Mouse (Mus musculus) layer of hippocampus, adult 9-11 months (tissue): ENCODE measurements around the gene Mvb12b.

Source experiments
- DNase-seq: peaks from one replicate; pipeline ENCODE4 v3.0.0; 2022

Mvb12b gene

DNA sequence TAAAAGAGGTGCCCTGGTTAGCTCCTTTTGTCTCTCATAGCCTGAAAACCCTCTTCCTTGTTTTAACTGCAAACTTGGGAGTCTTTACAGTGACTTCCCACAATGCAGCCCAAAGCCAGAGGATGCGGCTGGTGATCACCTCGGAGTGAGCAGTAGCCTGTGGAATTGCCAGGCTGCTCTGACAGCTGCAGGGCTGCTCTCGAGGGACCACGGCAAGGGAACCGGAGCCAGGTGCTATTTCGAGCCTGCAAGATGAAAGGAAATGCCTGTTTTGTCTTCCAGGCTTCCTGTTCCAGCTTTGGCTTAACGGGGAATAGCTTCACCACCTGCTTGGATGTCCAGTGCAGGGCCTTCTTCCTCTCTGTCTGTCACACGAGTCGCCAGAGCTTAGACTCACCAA, 115.3 kb downstream of the Mvb12b start:
- DNase-seq, result no peak

DNA sequence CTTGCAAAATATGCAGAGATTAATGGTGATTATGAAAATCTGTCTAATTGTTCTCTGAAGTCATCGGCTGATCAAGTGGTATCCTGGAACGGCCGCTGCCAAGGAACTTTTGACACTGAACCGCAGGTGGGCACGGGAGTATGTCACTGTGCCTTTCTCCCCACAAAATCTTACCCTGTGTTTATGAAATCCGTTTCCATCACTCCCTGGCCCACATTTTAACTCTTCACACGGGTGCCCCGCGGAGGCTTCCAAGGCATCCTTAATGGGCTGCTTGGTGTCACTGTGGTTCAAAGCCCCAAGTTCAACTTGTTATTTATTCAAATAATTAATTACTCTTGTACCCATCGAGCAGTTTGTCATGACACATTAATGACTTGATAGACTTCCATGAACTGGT, 116.4 kb downstream of the Mvb12b start:
- DNase-seq, result no peak

DNA sequence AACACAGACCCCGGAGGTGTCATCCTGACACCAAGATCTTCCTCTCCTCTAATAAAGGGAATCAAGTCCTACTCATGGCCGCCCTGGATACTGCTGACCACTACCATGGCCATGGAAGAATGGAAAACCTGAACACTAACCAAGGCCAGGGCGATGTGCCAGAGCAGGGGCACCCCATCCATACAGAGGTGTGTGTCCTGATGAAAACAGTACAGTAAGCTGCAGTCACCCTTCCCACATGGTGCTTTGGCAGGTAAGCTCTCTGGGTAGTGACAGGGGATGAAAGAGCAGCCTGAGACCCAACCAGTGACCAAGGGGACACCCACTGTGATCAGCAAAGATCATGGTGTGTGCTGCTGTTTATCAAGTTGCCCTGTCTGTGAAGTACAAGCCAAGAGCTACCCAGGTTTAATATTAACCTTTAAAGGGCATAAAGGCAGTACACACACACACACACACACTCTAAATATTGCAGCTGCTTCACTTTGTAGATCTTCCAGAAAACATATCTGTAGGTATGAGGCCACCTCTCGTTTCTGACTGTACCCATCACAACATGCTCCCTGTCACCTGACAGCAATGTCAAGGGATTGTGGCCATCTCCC, 117.1 kb downstream of the Mvb12b start:
- DNase-seq, result no peak

DNA sequence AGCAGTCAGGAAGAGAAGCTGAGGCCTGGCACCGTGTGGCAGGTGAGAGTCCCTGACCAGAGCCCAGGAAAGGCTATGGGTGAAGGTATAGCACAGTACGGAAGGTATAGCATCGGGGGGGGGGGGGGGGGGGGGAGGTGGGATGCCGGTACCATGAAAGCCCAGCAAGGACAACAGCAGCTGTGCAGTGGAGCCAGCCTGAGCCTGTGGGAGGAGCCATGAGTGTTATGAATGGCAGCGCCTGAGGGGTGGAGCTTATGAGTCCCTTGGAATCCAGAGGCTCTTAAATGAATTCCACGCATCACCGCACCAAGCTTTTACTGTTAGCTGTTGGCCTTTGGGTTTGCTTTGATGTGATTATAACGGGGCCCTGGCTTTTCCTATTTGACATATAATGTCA, 123.3 kb downstream of the Mvb12b start:
- DNase-seq, result no peak

DNA sequence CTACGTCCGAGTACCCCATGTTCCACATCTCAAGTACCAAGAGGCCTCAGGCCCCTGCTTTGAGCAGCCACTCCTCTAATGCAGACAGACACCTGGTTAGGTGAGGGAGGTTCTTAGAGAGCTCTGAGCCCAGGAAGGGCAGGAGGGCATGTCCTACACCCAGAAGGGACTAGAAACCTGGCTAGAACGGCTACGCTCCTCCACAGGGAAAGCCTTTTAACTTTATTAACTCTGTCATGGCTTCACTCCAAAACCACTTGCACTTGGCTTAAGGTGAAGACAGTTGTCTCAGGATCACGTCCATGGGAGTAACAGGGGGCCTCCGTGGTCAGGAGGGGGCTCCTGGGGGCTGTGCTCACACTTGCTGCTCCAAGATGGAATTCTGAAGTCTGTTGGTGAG, 125.5 kb downstream of the Mvb12b start:
- no peak for DNase-seq

DNA sequence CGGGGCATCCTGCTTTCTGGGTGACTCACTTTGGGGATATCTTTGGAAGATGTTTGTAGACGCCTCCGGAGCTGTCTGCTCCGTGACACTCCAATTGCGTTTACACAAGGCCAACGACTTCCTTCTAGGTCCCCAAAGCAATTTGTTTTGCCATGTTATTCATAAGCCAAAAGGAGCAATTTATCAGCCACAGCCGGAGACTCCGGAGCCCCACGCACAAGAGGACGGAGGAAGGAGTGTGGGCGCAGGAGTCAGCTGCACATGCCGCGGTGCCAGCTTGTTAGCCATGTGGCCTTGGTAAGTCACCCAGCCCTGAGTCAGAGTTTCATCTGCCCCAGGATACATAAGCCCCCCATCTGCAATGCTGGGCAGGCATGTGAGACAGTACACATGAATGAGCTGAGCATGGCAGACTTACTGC, 127.2 kb downstream of the Mvb12b start:
- peak; percentile 82 for DNase-seq

DNA sequence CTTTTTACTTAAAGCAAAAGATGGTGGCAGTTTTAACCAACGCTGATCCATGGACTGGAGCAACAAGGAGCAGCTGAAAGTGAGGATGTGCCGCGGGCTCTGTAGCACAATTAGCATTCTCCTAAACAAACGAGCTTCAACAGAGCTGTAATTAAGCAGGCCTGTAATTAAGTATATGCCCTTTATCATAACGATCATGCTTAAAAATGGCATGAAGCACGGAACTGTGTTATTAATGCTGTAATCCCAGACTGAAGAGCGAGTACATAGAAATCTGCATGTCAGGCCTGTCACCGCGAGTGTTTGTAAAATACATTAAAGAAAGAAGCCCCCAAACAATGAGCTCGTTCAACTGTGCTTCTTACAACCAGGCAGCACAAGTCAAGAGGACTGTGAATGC, 128.3 kb downstream of the Mvb12b start:
- DNase-seq, result no peak

DNA sequence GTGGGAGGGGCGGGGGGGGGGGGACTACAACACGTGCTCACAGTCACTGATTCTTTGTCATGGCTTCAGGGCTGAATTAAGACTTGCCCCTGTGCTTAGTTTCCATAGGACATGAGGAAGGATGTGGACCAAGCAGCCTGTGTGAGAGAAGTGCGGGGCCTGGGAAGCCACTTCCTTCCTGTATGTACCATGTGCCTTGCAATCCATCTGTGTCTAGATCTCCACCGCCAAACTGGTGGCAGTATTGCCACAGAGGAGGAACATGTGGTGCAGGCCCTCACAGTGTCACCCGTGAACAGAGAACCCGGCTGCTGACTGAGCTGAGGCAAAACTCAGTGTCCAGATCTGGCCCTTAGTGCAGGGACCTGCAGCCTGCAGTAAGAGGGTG, 132.1 kb downstream of the Mvb12b start:
- peak; percentile 88 for DNase-seq

DNA sequence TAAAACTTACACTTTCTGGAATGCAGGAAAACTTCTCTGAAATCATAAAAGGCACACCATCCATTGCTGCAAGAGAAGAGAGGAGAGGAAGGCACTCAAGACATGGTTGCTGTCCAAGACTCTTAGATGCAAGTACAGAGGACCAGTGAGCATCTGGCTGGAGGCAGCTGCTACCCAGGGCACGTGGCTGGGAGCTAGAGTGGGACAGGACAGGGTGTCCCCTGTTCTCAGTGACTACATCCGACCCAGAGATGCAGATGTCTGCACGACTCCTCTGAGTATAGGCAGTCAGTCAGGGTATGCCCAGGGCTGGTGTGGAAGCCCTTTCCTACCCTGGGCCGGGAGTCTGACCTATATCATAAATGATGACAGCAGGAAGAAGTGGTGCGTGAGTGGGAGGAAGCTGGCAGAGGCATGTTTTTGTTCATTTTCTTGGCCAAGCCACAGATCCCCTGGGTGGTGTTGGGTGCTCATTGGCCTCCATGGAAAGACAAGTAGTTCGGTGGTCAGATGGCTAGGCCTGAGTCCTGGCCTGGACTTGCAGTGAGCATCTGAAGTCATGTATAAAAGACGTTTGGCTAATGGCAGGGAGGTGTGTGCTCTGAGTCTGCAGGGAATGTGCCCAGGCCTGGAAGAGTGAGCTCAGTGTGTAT, 132.6 kb downstream of the Mvb12b start:
- DNase-seq, result peak; percentile 38

DNA sequence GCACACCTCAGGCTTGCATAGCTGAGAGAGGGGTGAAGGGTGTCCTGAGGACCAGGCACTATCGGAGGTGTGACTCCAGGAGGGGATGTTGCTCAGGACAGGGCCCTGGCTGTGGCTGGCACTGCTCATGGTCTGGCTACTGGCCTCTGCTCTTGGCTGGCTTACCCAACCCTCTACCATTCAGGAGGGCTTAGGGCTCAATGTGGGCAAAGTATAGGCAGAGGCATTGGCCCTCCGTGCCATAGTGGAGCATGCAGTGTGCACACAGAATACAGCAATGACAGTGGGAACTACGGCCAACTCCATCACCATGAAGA, 133.5 kb downstream of the Mvb12b start:
- no peak for DNase-seq

DNA sequence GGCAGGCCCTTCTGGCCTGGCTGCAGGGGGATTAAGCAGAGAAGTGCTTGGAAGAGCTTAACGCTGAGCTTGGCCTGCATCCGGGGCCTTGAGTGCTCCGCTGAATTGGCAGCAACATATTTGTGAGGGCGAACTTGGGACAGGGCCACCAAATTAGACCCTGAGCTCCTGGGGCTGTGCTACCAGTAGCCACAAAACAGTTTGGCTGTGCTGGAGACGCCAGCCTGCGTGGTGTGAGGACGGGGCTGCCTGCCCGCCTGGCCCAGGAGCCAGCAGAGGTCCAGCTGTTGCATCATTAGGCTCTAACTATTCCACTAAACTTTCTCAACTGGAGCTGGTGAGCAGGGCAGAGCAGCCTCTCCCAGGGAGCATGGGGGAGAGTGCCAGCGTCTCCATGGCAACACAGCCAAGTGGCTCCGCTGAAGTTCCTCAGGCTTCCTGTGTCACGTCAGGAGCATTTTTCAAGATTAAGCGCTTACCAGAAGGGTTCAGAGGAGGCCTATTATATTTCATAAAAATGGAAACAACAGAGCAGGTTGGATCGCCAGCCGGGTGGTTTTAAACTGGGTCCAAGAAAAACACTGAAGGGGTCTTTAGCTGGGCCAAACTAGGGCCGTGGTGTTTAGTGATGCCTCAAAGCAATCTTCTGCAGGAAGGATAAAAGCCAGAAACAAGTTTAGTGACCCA, 134.0 kb downstream of the Mvb12b start:
- DNase-seq, result peak; percentile 83

DNA sequence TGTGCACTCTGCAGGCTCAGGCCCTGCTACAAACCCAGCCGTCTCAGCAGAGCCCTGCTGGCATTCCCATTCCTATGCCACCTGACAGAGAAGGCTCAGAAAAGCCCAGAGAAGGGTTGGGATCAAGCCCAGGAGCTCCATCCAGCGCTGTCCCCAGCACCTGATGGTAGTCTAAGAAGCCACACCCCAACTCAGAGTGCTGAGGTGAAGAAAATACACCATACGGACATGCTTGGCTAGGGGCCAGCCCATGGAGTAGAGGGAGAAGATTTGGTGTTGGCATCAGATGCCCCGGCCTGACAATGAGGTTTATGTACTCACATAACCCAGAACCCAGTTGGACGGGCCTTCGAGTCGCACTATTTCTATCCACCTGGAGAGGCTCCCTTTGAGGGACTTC, 137.1 kb downstream of the Mvb12b start:
- DNase-seq, result no peak

DNA sequence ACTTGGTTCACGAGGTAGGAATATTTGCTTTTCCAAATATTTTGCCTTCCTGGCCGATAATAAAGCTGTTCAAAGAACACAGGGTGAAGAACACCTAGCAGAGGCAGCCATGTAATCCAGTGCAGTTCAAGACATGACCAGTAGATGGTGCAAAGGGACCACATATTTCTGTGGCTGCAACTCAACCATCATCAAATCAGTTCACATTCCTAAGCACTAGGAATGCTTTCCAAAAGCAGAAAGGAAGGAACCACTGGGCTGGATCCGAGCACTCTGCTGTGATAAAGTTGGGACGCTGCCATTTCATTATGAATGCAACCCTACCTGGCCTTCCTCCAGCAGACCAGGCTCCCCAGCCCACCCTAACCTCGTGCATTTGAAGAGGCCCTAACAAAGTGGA, 141.3 kb downstream of the Mvb12b start:
- DNase-seq, result peak; percentile 75

DNA sequence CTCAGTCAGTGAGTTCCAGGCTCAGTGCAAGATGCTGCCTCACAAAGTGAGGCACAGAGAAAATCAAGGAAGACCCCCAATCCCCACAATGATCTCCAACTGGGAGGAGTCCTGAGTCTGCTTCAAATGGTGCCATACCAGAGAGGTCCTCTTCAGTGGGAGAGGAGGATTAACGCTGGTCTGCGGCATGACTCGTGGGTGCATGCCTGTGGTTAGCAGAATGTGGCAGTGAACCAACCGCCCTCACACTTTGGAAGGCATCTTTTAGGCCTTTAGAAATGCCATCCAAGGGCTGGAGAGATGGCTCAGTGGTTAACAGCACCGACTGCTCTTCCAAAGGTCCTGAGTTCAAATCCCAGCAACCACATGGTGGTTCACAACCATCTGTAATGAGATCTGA, 142.0 kb downstream of the Mvb12b start:
- DNase-seq, result no peak

DNA sequence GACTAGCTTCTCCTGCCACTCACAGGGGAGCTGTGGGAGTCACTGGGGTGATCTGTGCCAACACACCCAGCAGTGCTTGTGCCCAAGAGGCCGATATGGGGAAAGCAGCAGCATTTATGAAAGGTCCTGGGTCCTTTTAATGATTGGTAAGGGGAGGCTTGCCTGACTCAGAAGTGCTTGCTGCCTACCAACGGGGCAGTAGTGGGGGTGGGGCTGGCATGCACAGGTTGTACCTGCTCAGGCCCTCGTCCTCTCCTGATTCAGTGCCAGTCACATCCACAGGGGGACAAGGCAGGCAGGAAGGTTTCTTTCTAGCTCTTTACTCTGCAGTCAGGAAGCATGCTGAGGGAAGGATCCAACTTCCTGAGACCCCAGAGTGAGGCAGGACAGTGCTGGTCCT, 150.6 kb downstream of the Mvb12b start:
- DNase-seq, result no peak

DNA sequence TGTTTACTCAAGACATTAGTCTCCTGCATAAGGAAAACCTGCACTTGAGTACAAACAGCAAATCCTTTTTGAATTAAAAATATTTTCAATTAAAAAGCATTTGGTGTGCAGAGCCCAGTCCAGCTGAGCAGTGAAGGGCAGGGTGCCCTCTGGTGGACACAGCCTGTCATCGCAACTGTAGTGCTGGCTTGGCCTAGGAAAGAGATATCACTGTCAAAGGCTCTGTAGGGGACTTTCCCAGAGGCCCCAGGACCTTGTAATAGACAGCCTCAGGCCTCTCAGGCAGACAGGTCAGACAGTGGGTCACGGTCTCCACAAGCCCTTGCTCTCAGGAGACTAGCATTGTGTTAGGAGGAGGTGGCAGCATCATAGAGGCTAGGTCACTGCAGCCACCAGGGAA, 151.0 kb downstream of the Mvb12b start:
- DNase-seq, result peak; percentile 61

DNA sequence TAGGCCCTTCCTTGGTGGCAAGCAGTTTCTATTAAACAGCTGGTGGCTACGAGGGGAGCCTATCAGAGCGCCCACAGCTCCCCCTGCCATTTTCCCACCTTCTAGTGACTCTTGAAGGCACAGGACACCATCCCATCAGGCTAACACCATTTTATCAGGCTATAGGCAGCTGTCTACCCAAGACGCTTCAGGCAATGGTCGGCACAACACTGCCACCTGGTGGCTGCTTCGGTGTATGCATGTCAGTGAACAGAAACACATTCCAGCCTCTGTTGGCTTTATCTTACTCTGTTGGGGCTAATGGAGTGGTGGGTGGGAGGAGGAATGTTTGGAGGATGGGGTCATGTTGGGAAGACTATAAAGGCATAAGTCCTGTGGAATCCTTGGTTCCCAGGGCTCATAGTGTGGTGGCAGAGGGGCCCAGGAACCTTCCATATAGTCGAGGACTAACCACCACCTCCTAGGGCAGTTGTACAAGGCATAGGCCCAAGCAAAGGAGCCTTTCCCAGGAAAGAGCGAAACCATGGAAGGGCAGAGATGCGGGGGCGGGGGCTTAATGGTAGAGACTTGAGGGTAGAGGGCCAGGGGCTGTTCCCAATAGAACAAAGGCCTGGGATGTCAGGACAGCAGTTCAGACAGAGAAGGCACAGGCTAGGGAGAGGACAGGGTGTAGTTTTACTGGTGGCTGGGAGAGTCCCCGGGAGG, 152.8 kb downstream of the Mvb12b start:
- DNase-seq, result peak; percentile 62

DNA sequence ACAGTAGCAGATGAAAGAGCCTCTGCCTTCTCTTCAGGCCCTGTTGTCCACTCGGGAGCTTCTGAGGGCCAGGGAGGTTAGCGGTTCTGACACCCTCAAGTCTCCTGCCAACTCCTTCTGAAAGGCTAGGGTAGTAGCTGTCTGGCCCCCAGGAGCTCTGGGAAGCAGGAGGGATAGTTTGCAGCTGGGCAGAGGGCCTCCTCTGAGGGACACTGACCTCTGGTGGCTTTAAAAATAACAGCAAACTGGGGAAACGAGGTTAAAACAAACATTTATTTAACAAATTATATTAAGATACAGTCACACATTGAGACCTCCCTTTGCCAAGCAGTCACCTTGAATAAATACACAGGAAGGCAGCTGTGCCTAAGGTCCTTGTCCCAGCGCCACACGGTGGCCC, 158.0 kb downstream of the Mvb12b start:
- no peak for DNase-seq

DNA sequence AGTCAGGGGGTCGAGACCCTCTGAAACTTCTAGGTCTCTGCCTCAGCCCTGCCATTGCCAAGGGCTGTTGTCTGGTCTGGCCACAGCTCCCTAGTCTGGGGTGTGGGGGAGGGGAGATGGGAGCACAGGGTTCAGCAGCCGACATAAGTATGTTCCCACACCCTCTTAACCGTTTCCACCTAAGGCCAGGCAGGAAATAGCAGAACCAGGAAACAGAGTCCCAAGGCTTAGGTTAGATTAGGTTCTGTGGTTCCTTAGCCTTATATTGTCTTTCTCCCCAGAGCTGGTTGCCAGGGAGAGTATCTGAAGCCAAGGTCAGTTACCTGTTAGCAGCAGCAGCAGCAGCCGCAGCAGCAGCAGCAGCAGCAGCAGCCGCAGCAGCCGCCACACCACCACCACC, 160.5 kb downstream of the Mvb12b start:
- no peak for DNase-seq

DNA sequence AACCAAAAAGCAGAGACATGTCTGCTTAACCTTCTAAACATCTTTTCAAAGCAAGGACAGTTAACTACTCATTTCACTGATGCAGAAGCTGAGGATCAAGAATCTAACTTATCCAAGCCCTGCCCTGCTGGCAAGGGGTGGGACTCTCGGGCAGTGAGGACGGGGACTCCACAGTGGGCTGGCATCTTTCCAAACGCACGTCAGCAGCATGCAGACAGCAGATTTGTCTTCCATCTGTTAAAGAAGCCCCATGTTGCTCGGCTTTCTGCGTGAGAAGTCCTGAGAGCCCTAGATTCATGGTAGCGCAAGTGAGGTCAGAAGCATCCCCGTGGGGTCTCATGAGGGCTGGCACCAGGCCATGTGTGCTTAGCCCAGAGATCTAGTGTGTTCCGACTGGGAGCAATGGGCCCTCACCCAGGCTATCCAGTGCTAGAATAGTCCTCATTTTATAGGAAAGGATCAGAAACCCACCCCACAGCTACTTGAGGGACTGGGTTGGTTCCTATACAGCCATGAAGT, 167.3 kb downstream of the Mvb12b start:
- no peak for DNase-seq

DNA sequence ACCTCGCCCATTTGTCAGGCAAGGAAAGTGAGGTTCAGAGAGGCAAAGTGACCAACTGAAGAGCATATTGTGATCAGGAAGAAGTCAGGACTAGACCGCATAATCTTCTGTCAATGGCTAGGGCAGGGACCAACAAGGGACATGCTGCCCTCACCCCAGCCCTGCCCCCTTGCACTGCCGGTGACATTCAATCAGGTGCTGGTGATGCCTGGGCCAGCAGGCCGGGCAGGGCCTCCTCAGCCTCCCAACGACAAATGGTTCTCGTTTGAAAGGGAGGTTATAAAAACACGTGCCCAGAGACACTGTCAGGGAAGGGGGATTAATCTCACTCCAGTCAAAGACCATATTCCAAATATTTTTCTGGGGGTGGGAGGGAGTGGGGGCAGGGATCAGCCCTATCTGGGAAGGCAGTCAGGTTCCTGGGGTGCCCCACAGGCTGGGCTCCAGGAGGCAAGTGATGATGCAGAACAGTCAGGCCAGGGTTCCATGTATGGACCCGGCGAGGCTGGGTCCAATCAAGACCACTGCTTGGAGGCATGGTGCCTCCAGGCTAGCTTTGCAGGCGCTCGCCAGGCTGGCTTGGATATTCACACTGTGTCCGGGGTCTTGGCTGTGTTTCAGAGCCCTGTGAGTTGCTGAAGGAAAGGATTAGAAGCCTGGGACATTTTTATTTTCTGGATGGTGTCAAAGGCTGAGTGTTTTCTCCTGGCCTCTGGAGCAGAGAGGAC, 168.2 kb downstream of the Mvb12b start:
- no peak for DNase-seq

DNA sequence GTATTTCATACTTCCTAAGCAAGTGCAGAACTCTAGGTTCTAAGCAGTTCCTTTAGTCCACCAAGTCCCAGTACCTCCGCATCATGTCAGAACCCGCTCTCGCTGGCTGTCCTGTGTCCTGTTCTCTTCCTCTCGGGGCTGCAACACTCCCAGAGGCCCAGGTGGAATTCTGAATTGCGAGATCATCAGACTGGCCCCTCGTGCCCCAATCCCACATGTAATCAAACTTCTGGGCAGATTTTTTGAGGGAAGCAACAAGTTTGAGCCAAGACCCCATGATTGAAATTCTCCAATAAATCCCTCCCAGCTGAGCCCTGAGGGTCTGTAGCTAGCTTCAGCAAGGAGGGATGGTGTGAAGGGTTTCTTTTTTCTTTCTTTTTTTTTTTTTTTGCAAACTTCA, 169.2 kb downstream of the Mvb12b start:
- DNase-seq, result no peak

DNA sequence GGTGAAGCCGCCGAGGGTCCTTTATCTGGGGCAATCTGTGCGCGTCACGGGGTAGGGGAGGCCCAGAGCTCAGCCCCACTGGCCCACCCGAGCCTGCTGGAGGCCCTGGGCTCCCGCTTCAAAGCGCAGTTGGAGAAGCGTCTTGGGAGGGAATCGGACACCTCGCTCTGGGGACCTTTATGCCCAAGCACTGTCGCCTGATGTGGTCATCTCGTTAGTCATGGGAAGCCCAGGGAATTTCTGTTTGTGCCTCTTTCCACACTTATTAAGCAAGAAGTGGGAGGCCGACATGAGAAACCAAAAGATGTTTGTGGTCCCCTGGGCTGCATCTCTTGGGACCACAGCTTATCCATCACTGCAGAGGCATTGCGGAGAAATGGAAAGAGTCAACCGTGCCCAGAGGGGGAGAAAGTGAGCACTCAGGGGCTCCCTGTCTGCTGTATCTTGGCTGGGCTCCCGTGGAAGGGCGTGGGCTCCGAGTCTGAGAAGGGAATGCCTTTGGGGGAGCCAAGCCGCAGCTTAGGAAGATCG, 169.9 kb downstream of the Mvb12b start:
- no peak for DNase-seq
